Mouse (Mus musculus): ENCODE results near the gene Ptprd. TPM values are rescaled to one million over a fixed set of nuclear protein-coding genes. Genes with fewer than 3 reads are reported as not detected.

Gene Ptprd
- total and polyA plus RNA-seq, 2 experiments from 2014 or later = 5.6 to 23.3 TPM

DNA sequence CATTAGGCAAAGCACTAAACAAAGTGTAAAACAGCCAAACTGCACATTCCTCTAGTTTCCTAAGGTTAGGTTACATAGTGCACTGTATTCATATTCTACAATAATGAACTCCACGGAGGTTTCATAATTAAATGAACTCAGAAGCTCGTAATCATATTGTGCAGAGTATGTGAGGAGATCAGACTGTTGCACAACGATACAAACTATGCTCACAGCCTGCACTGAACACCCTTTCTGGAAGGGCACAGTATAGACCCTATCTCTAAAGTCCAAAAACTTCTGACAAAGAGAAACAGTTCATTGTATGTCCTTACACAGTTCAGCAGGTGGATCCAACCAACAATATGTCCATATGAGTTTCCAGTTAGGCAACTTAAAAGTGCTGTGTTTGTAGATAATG, 1844.5 kb downstream of the Ptprd start:
- 78% methylated on average over 3 of the region's 3 CpGs for WGBS
- TF ChIP-seq CTCF (IDR thresholded peaks at IDR 0.05; ENCODE audit: low read depth) (no peak; the same call in 1 of the 2 replicates), EP300 (IDR thresholded peaks at IDR 0.05; ENCODE audit: low read depth) (no peak)
- ATAC-seq (ENCODE audit: insufficient read depth, low read depth) = no peak
- Histone ChIP-seq H3K9me3 (replicated peaks; ENCODE audit: control insufficient read depth, low read length) (no peaks in the 10 kb centered on the region), H3K4me1 (ENCODE audit: control insufficient read depth, insufficient read depth) (peaks cover 39% of the 10 kb centered on the region), H3K36me3 (replicated peaks; ENCODE audit: control insufficient read depth, insufficient read depth, low read length) (no peaks in the 10 kb centered on the region), H3K27me3 (ENCODE audit: control insufficient read depth, insufficient read depth, low read length) (no peaks in the 10 kb centered on the region), H3K4me2 (ENCODE audit: low read depth, low read length) (no peak overlapping the region), H3K9ac (replicated peaks; ENCODE audit: low read depth, low read length) (no peak overlapping the region), H3K4me3 (ENCODE audit: low read depth, low read length) (no peak overlapping the region), H3K27ac (ENCODE audit: low read depth) (no peak overlapping the region)
- no peak for DNase-seq (ENCODE audit: low spot score)

- no peak overlapping the region for H3K27ac ChIP-seq (ENCODE audit: low read depth)
- TF ChIP-seq CTCF (IDR thresholded peaks at IDR 0.05; ENCODE audit: low read depth) = no peak
- no peak for TF ChIP-seq EP300 (IDR thresholded peaks at IDR 0.05; ENCODE audit: low read depth)
- no peaks in the 10 kb centered on the region for H3K9me3 ChIP-seq (replicated peaks; ENCODE audit: control insufficient read depth, low read length)
- ATAC-seq (ENCODE audit: insufficient read depth, low read depth) (peak; percentile 20; the same call in 1 of the 2 replicates), DNase-seq (ENCODE audit: low spot score) (no peak)
- H3K27me3 ChIP-seq (ENCODE audit: control insufficient read depth, insufficient read depth, low read length) = no peaks in the 10 kb centered on the region
- no peaks in the 10 kb centered on the region for H3K36me3 ChIP-seq (replicated peaks; ENCODE audit: control insufficient read depth, insufficient read depth, low read length)
- H3K4me1 ChIP-seq (ENCODE audit: control insufficient read depth, insufficient read depth) = peaks cover 46% of the 10 kb centered on the region
- WGBS = 22% methylated on average over 4 of the region's 4 CpGs
- no peak overlapping the region for H3K9ac ChIP-seq (replicated peaks; ENCODE audit: low read depth, low read length)
- H3K4me3 ChIP-seq (ENCODE audit: low read depth, low read length) = no peak overlapping the region
- H3K4me2 ChIP-seq (ENCODE audit: low read depth, low read length) = no peak overlapping the region
These were observed 1845.9 kb downstream of the Ptprd start for GRCm38 (mm10) chr4:76365871-76366270.

DNA sequence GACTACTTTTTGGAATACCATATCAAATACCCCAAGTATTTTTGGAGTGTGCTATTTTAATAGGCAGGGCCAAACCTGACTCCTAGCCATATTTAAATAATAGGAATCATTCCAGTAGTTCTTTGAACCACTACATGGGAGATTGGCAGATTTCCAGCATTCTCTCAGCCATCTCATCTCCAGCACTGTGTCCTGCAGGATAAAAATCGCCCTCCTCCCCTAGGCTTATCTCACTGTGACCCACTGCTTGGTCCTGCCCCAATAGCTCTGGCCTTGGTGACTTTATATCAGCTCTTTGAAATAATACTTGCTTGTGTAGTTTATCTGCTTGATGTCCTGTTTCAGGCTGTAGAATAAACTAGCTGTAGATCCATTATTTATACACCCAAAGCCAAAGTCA, 1850.2 kb downstream of the Ptprd start:
- ATAC-seq (ENCODE audit: insufficient read depth, low read depth) (no peak), DNase-seq (ENCODE audit: low spot score) (no peak)
- Histone ChIP-seq H3K9ac (replicated peaks; ENCODE audit: low read depth, low read length) (no peak overlapping the region), H3K27ac (ENCODE audit: low read depth) (no peak overlapping the region), H3K27me3 (ENCODE audit: control insufficient read depth, insufficient read depth, low read length) (no peaks in the 10 kb centered on the region), H3K4me3 (ENCODE audit: low read depth, low read length) (no peak overlapping the region), H3K4me1 (ENCODE audit: control insufficient read depth, insufficient read depth) (peaks cover 22% of the 10 kb centered on the region), H3K9me3 (replicated peaks; ENCODE audit: control insufficient read depth, low read length) (no peaks in the 10 kb centered on the region), H3K4me2 (ENCODE audit: low read depth, low read length) (no peak overlapping the region), H3K36me3 (replicated peaks; ENCODE audit: control insufficient read depth, insufficient read depth, low read length) (no peaks in the 10 kb centered on the region)
- no peak for TF ChIP-seq CTCF (IDR thresholded peaks at IDR 0.05; ENCODE audit: low read depth)
- TF ChIP-seq EP300 (IDR thresholded peaks at IDR 0.05; ENCODE audit: low read depth) = no peak
- 0% methylated on average over 1 of the region's 1 CpGs for WGBS

DNA sequence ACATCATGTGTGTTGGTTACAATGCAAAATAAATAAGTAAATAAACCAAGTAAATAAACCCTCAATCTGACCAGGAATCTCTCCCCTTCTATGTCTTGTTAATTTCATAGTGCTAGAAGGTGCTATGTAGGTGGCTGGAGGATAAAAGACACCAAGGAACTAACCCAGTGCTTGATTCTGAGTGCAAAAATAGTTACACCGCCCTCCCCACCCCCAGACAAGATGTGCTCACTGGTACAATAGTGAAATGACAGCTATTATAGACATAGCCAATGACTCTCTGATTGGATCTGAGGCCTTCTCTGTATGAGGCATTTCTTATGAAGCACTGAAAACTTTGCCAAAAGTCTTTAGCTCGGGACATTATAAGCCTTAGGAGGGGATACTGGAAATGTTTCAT, 1857.6 kb downstream of the Ptprd start:
- Histone ChIP-seq H3K27me3 (ENCODE audit: control insufficient read depth, insufficient read depth, low read length) (no peaks in the 10 kb centered on the region), H3K9ac (replicated peaks; ENCODE audit: low read depth, low read length) (no peak overlapping the region), H3K4me3 (ENCODE audit: low read depth, low read length) (no peak overlapping the region), H3K4me1 (ENCODE audit: control insufficient read depth, insufficient read depth) (0 out of 2 replicates have a peak, but pooled peaks cover 7% of the 10 kb centered on the region), H3K9me3 (replicated peaks; ENCODE audit: control insufficient read depth, low read length) (no peaks in the 10 kb centered on the region), H3K4me2 (ENCODE audit: low read depth, low read length) (no peak overlapping the region), H3K27ac (ENCODE audit: low read depth) (no peak overlapping the region), H3K36me3 (replicated peaks; ENCODE audit: control insufficient read depth, insufficient read depth, low read length) (no peaks in the 10 kb centered on the region)
- WGBS = 68% methylated on average over 2 of the region's 2 CpGs
- DNase-seq (ENCODE audit: low spot score) (no peak), ATAC-seq (ENCODE audit: insufficient read depth, low read depth) (no peak)
- TF ChIP-seq CTCF (IDR thresholded peaks at IDR 0.05; ENCODE audit: low read depth) (no peak), EP300 (IDR thresholded peaks at IDR 0.05; ENCODE audit: low read depth) (no peak)

DNA sequence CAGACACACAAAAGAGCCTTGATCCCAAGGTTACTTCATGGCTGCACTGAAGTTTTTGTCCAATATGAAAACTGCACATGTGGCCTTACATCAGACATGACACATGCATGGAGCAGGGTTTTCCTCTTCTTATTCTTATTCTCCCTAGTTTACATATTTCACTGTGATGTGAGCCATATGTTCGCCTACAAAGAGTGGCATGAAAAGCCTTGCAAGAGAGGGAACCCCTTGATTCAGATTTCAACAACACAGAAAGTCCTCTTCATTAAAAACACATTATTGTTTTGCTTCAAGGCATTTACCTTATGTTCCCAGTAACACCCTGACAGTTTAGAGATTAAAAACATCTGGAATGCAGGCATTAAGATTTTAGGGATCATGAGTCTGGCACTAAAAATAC, 1859.3 kb downstream of the Ptprd start:
- H3K4me1 ChIP-seq (ENCODE audit: control insufficient read depth, insufficient read depth) = 0 out of 2 replicates have a peak, but pooled peaks cover 7% of the 10 kb centered on the region
- TF ChIP-seq EP300 (IDR thresholded peaks at IDR 0.05; ENCODE audit: low read depth) = no peak
- no peak for TF ChIP-seq CTCF (IDR thresholded peaks at IDR 0.05; ENCODE audit: low read depth)
- H3K4me3 ChIP-seq (ENCODE audit: low read depth, low read length) = no peak overlapping the region
- ATAC-seq (ENCODE audit: insufficient read depth, low read depth) (no peak), DNase-seq (ENCODE audit: low spot score) (no peak)
- H3K27me3 ChIP-seq (ENCODE audit: control insufficient read depth, insufficient read depth, low read length) = no peaks in the 10 kb centered on the region
- no peak overlapping the region for H3K9ac ChIP-seq (replicated peaks; ENCODE audit: low read depth, low read length)
- no peak overlapping the region for H3K27ac ChIP-seq (ENCODE audit: low read depth)
- H3K9me3 ChIP-seq (replicated peaks; ENCODE audit: control insufficient read depth, low read length) = no peaks in the 10 kb centered on the region
- 81% methylated on average over 1 of the region's 1 CpGs for WGBS
- no peak overlapping the region for H3K4me2 ChIP-seq (ENCODE audit: low read depth, low read length)
- no peaks in the 10 kb centered on the region for H3K36me3 ChIP-seq (replicated peaks; ENCODE audit: control insufficient read depth, insufficient read depth, low read length)
